Mouse (Mus musculus) CH12F3 (cell line): ENCODE results near the gene Nfia.

ENCODE experiments used
- in situ Hi-C: fragments of 300-500 bp; cut with MboI; formaldehyde crosslinking; loops from 2 replicates; pipeline ENCODE4 v1.14.3; 2020; ENCODE audit warnings: low sequenced_read_pairs

Gene Nfia

GRCm38 (mm10) chr4:97926607-97927308 lies 154.2 kb downstream of the Nfia start:
- in situ Hi-C loops = no loop called here

- in situ Hi-C loops = no loop called here
These were observed 154.7 kb downstream of the Nfia start for GRCm38 (mm10) chr4:97927309-97927656.

- in situ Hi-C loops = no loop called here
These were observed 163.8 kb downstream of the Nfia start for GRCm38 (mm10) chr4:97936371-97936770.

GRCm38 (mm10) chr4:97936912-97937311 lies 164.4 kb downstream of the Nfia start:
- in situ Hi-C loops = no loop called here

- in situ Hi-C loops = no loop called here
These were observed 167.0 kb downstream of the Nfia start for GRCm38 (mm10) chr4:97939492-97939891.

- in situ Hi-C loops = no loop called here
These were observed 167.5 kb downstream of the Nfia start for GRCm38 (mm10) chr4:97939920-97940520.

GRCm38 (mm10) chr4:97941616-97942015 lies 169.1 kb downstream of the Nfia start:
- in situ Hi-C loops = no loop called here

GRCm38 (mm10) chr4:97944309-97944708 lies 171.8 kb downstream of the Nfia start:
- in situ Hi-C loops = no loop called here

GRCm38 (mm10) chr4:97947484-97947883 lies 174.9 kb downstream of the Nfia start:
- in situ Hi-C loops = no loop called here

GRCm38 (mm10) chr4:97948250-97948649 lies 175.7 kb downstream of the Nfia start:
- in situ Hi-C loops = no loop called here

- in situ Hi-C loops = no loop called here
These were observed 178.0 kb downstream of the Nfia start for GRCm38 (mm10) chr4:97950341-97951071.

GRCm38 (mm10) chr4:97953886-97954285 lies 181.4 kb downstream of the Nfia start:
- in situ Hi-C loops = no loop called here

- in situ Hi-C loops = no loop called here
These were observed 185.6 kb downstream of the Nfia start for GRCm38 (mm10) chr4:97958121-97958520.

- in situ Hi-C loops = no loop called here
These were observed 190.3 kb downstream of the Nfia start for GRCm38 (mm10) chr4:97962856-97963255.

- in situ Hi-C loops = no loop called here
These were observed 191.4 kb downstream of the Nfia start for GRCm38 (mm10) chr4:97963951-97964350.

GRCm38 (mm10) chr4:97968786-97969348 lies 196.3 kb downstream of the Nfia start:
- in situ Hi-C loops = no loop called here

GRCm38 (mm10) chr4:97973064-97973463 lies 200.5 kb downstream of the Nfia start:
- in situ Hi-C loops = no loop called here

GRCm38 (mm10) chr4:97974037-97974436 lies 201.5 kb downstream of the Nfia start:
- in situ Hi-C loops = no loop called here

- in situ Hi-C loops = no loop called here
These were observed 204.4 kb downstream of the Nfia start for GRCm38 (mm10) chr4:97976891-97977290.

- in situ Hi-C loops = no loop called here
These were observed 211.8 kb downstream of the Nfia start for GRCm38 (mm10) chr4:97984361-97984760.

GRCm38 (mm10) chr4:97986056-97986734 lies 213.7 kb downstream of the Nfia start:
- in situ Hi-C loops = no loop called here
